Mouse (Mus musculus) spleen, adult 2 months (tissue): ENCODE results near the gene Clec3a.

Experiments
- CTCF ChIP-seq: fragments of 200-500 bp; IDR thresholded peaks from 2 replicates; pipeline ENCODE4 v1.5.1; 2011; ENCODE audit warnings: mild to moderate bottlenecking, inconsistent platforms; ENCODE audit not compliant: insufficient read depth, insufficient read length, insufficient replicate concordance; ENCODE audit errors: extremely low read depth
- POLR2A ChIP-seq: fragments of 200-500 bp; IDR thresholded peaks from 2 replicates; pipeline ENCODE4 v1.6.1; 2011; ENCODE audit warnings: low read depth, low read length, inconsistent platforms

DNA sequence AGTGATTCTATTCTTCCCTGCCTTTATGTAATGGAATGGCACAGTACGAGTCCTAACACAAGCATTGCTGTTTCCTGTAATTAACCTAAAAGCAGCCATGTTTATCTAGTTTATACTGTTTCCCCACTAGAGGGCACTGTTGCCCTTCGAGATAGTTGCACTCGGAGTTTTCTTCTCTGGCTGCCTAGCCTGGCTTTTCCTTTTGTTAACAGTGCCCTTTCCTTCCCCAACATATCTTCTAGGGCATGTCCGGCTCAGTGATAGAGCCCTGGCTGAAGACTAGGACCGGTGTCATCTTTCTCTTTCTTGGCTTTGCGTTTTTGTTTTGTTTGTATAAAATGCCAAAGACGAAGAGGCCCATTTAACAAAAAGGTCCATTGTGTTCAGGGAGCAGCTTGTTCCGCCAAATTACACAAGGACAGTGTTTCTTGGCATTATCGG, 34.9 kb downstream of the Clec3a start:
- TF ChIP-seq CTCF = peak; percentile 52; the same call in 1 of the 2 replicates
- no peak for TF ChIP-seq POLR2A
